Mouse (Mus musculus) C2C12 (cell line): ENCODE results near the gene Gm12216. TPM values are rescaled to one million over a fixed set of nuclear protein-coding genes. Genes with fewer than 3 reads are reported as not detected.
A peak's percentile ranks its signal among the peaks of the same experiment; 100 is the strongest.

Experiments
- H3K27me3 ChIP-seq: one replicate; pipeline ENCODE4 v1.6.1; 2011; ENCODE audit not compliant: control insufficient read depth, insufficient read depth, insufficient read length
- H3K36me3 ChIP-seq: one replicate; pipeline ENCODE4 v1.6.1; 2011; ENCODE audit not compliant: control insufficient read depth, insufficient read depth
- H3K4me3 ChIP-seq: one replicate; pipeline ENCODE4 v1.5.1; 2011; ENCODE audit warnings: mild to moderate bottlenecking, control low read depth; ENCODE audit not compliant: poor library complexity, insufficient read depth, severe bottlenecking
- H3K79me2 ChIP-seq: one replicate; pipeline ENCODE4 v1.6.1; 2011; ENCODE audit not compliant: control insufficient read depth, insufficient read depth
- H3K79me3 ChIP-seq: one replicate; pipeline ENCODE4 v1.6.1; 2011; ENCODE audit warnings: low read depth, control low read depth
- H3ac ChIP-seq: one replicate; pipeline ENCODE3; 2011; ENCODE audit warnings: low read depth; ENCODE audit not compliant: control insufficient read depth, insufficient read length
- CEBPB ChIP-seq: IDR thresholded peaks from one replicate; pipeline ENCODE4 v1.6.1; 2011; ENCODE audit warnings: low read depth, mild to moderate bottlenecking, control low read depth, moderate library complexity
- CTCF ChIP-seq: IDR thresholded peaks from one replicate; pipeline ENCODE4 v1.5.1; 2011; ENCODE audit not compliant: control insufficient read depth, insufficient read depth, insufficient read length
- FOSL1 ChIP-seq: IDR thresholded peaks from one replicate; pipeline ENCODE4 v1.8.0; 2011; ENCODE audit warnings: mild to moderate bottlenecking, low read length; ENCODE audit not compliant: poor library complexity, insufficient read depth, severe bottlenecking
- MAX ChIP-seq: IDR thresholded peaks from one replicate; pipeline ENCODE4 v1.6.1; 2011; ENCODE audit warnings: mild to moderate bottlenecking, control low read depth
- MYOD1 ChIP-seq: IDR thresholded peaks from one replicate; pipeline ENCODE4 v1.6.1; 2011; ENCODE audit warnings: low read depth; ENCODE audit not compliant: control insufficient read depth, insufficient read length
- MYOG ChIP-seq: IDR thresholded peaks from one replicate; pipeline ENCODE4 v1.6.1; 2011; ENCODE audit not compliant: control insufficient read depth, insufficient read length; ENCODE audit errors: extremely low read depth
- USF1 ChIP-seq: IDR thresholded peaks from one replicate; pipeline ENCODE4 v1.6.1; 2011; ENCODE audit warnings: low read depth, mild to moderate bottlenecking, control low read depth, moderate library complexity
- polyA plus RNA-seq: library from polyadenylated mRNA; unstranded; fragments of >200 nt; fragmentation: generic; extraction: Trizol; gene quantifications from one replicate; pipeline ENCODE4 v1.2.1, GENCODE M21; 2012; ENCODE audit warnings: missing spikeins

Gm12216 gene
- polyA plus RNA-seq, 1 experiment, result 0.49 TPM

GRCm38 (mm10) chr11:53737573-53737946 is 121.5 kb downstream of the Gm12216 start:
- Histone ChIP-seq H3ac (no peak overlapping the region), H3K36me3 (no peaks in the 10 kb centered on the region), H3K79me2 (no peaks in the 10 kb centered on the region), H3K79me3 (no peaks in the 10 kb centered on the region), H3K4me3 (no peak overlapping the region), H3K27me3 (no peaks in the 10 kb centered on the region)
- peak; percentile 34 for TF ChIP-seq CTCF
- TF ChIP-seq CEBPB, result no peak

DNA sequence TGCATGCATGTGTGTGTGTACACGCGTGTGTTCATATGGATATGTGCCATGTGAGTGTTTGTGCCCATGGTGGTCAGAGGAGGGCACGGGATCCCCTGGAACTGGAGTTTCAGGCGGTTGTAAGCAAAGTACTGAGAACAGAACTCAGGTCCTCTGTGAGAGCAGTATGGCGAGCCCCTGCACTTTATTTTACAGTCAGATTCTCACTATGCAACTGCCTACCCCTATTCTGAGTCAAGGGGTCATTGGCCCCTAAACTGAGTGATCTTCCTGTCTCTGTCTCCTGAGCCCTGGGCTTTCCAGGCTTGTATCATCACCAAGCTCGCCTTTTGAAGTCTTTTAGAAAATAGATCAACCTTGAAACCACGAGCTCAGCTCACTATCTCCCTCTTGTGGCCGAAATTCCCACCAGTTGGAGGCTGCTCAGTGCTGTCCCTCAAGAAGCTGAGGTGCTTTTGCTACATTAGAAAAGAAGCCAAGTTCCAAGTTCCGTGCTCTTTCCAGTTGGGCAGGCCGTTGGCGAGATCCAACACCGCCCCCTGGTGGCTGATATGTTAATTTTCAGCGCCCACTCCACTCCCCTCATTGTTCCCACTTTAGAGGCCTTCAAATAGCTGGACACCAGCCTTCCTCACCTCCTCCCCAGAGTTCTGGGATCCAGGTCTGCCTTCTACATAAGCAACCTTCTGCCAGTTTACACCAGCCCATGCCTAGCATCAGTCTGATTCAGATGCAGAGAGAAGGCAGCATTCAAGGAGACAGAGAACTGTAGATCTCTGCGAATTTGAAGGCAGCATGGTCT is 122.1 kb downstream of the Gm12216 start:
- no peak overlapping the region for H3K4me3 ChIP-seq
- TF ChIP-seq CTCF, result peak; percentile 40
- TF ChIP-seq MAX, result peak; percentile 57
- TF ChIP-seq CEBPB, result no peak
- no peak for TF ChIP-seq MYOD1
- TF ChIP-seq MYOG, result no peak
- no peak for TF ChIP-seq USF1
- no peak for TF ChIP-seq FOSL1
- no peaks in the 10 kb centered on the region for H3K27me3 ChIP-seq
- no peaks in the 10 kb centered on the region for H3K36me3 ChIP-seq
- no peaks in the 10 kb centered on the region for H3K79me2 ChIP-seq
- no peak overlapping the region for H3ac ChIP-seq
- H3K79me3 ChIP-seq, result no peaks in the 10 kb centered on the region

GRCm38 (mm10) chr11:53735682-53736245 is 123.3 kb downstream of the Gm12216 start:
- Histone ChIP-seq H3K27me3 (no peaks in the 10 kb centered on the region), H3K36me3 (no peaks in the 10 kb centered on the region), H3K4me3 (no peak overlapping the region), H3K79me2 (no peaks in the 10 kb centered on the region), H3K79me3 (no peaks in the 10 kb centered on the region), H3ac (peak overlapping the region; percentile 33)
- TF ChIP-seq FOSL1 (no peak), MAX (peak; percentile 47), USF1 (no peak), CEBPB (no peak), MYOD1 (peak; percentile 34), CTCF (peak; percentile 92), MYOG (no peak)

DNA sequence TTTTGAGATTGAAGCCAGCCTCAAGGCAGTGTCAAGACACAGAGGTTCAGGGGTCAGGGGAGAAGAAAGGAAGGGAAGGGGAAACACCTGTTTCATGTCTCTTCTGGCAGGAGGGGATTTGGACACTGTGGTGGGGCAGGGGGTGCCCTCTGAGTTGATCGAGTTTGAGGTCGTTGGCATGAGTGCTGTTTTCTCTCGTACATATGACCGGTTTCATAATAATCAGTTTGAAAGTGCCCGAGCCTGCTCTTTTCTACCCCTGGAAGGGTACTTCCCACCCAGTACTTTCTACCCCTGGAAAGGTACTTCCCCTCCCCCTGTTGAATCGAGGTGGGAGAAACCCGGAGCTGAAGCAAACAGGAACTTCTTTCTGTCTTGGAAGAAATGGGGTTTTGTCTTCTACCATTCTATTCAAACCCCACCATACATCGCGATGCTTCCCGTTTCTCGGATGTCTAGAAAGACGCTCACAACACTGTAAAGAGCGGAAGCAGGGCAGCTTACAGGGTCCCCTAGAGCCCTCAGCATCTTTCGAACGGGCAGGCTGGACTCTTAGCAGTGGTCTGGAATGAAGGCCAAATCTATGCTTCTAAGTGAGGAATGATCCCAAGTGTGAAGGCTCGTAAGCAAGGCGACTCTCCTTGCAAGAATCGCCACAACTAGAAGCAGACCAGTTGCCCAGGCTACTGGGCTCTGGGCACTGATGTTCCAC is 123.9 kb downstream of the Gm12216 start:
- Histone ChIP-seq H3K27me3 (no peaks in the 10 kb centered on the region), H3K79me3 (no peaks in the 10 kb centered on the region), H3K4me3 (no peak overlapping the region), H3ac (no peak overlapping the region), H3K79me2 (no peaks in the 10 kb centered on the region), H3K36me3 (no peaks in the 10 kb centered on the region)
- TF ChIP-seq MAX (no peak), MYOG (no peak), USF1 (no peak), FOSL1 (no peak), CTCF (no peak), MYOD1 (no peak), CEBPB (no peak)

DNA sequence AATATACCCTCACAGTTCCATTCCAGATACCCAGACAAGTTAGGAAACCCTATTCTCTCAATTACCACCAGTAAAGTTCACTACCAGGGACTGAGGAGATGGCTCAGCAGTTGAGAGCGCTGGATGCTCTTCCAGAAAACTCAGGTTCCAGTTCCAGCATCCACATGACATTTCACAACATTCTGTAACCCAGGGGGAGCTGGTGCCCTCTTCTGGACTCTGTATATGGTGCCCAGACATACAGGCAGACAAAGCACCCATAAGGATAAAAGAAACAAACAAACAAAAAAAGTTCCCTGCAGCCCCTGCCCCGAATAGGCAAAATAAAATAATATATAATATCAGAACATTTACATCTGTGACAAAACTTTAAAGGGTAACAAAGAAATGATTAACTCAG is 124.6 kb downstream of the Gm12216 start:
- Histone ChIP-seq H3K4me3 (no peak overlapping the region), H3K27me3 (no peaks in the 10 kb centered on the region), H3ac (no peak overlapping the region), H3K79me3 (no peaks in the 10 kb centered on the region), H3K36me3 (no peaks in the 10 kb centered on the region), H3K79me2 (no peaks in the 10 kb centered on the region)
- TF ChIP-seq CEBPB, result no peak
- no peak for TF ChIP-seq MYOG
- TF ChIP-seq CTCF, result no peak
- no peak for TF ChIP-seq FOSL1
- no peak for TF ChIP-seq USF1
- TF ChIP-seq MAX, result no peak
- TF ChIP-seq MYOD1, result no peak
